Mouse (Mus musculus) embryonic facial prominence, embryonic 14.5 days (tissue): ENCODE measurements around the gene Robo4. TPM values are rescaled to one million over a fixed set of nuclear protein-coding genes. Genes with fewer than 3 reads are reported as not detected.

ENCODE experiments used
- ATAC-seq: fragments of 200-750 bp; cut with Nextera tagmentation; 2 replicates; pipeline ENCODE4 v1.8.0; 2017; ENCODE audit warnings: low read depth, moderate number of reproducible peaks, moderate TSS enrichment
- DNase-seq: peaks from one replicate; pipeline ENCODE4 v3.0.0-alpha.2; 2015; ENCODE audit warnings: low spot score
- H3K27ac ChIP-seq: fragments of 300-500 bp; sonication (generic); replicated peaks from 2 replicates; pipeline ENCODE4 v1.5.1; 2014; ENCODE audit warnings: low read depth, mild to moderate bottlenecking, low read length, moderate library complexity
- H3K27me3 ChIP-seq: fragments of 300-500 bp; sonication (generic); replicated peaks from 2 replicates; pipeline ENCODE4 v1.6.1; 2014; ENCODE audit warnings: low read length; ENCODE audit not compliant: control insufficient read depth, insufficient read depth
- H3K36me3 ChIP-seq: fragments of 300-500 bp; sonication (generic); 2 replicates; pipeline ENCODE4 v1.6.1; 2014; ENCODE audit warnings: low read length, mixed read lengths; ENCODE audit not compliant: control insufficient read depth, insufficient read depth
- H3K4me1 ChIP-seq: fragments of 300-500 bp; sonication (generic); 2 replicates; pipeline ENCODE4 v1.6.1; 2014; ENCODE audit warnings: antibody characterized with exemption, low read length; ENCODE audit not compliant: control insufficient read depth, insufficient read depth
- H3K4me2 ChIP-seq: fragments of 300-500 bp; sonication (generic); 2 replicates; pipeline ENCODE4 v1.6.1; 2014; ENCODE audit warnings: low read depth, mild to moderate bottlenecking, low read length, moderate library complexity, mixed read lengths
- H3K4me3 ChIP-seq: fragments of 300-500 bp; sonication (generic); 2 replicates; pipeline ENCODE4 v1.5.1; 2014; ENCODE audit warnings: low read depth, mild to moderate bottlenecking, low read length
- H3K9ac ChIP-seq: fragments of 300-500 bp; sonication (generic); 2 replicates; pipeline ENCODE4 v1.6.1; 2014; ENCODE audit warnings: low read depth, mild to moderate bottlenecking, low read length, moderate library complexity, mixed read lengths
- H3K9me3 ChIP-seq: fragments of 300-500 bp; sonication (generic); 2 replicates; pipeline ENCODE4 v1.6.1; 2016; ENCODE audit warnings: low read length; ENCODE audit not compliant: control insufficient read depth
- WGBS: fragments of 180-500 bp; shearing (Covaris S2); extraction: QIAGEN DNeasy Blood & Tissue Kit; methylation state at CpG from one replicate; pipeline ENCODE4 v1.1.7; 2014; 5-methylcytosine and 5-hydroxymethylcytosine counted together
- polyA plus RNA-seq: library from polyadenylated mRNA; unstranded; fragments of >200 nt; fragmentation: Nextera tagmentation; extraction: Ambion mirVana; gene quantifications from 2 replicates; pipeline ENCODE4 v1.2.1, GENCODE M21; 2014

Gene Robo4
- polyA plus RNA-seq, 1 experiment from 2014 or later = 10.8 TPM

GRCm38 (mm10) chr9:37453328-37453727 lies 51.6 kb downstream of the Robo4 start:
- no peak for ATAC-seq
- WGBS = 39% methylated on average over 4 of the region's 4 CpGs
- H3K36me3 ChIP-seq = no peaks in the 10 kb centered on the region
- H3K9me3 ChIP-seq = no peaks in the 10 kb centered on the region
- H3K4me3 ChIP-seq = no peak overlapping the region
- H3K27ac ChIP-seq = no peak overlapping the region
- no peak overlapping the region for H3K4me2 ChIP-seq
- no peaks in the 10 kb centered on the region for H3K4me1 ChIP-seq
- DNase-seq = no peak
- peaks cover 83% of the 10 kb centered on the region for H3K27me3 ChIP-seq
- no peak overlapping the region for H3K9ac ChIP-seq

GRCm38 (mm10) chr9:37454011-37454492 lies 52.4 kb downstream of the Robo4 start:
- H3K9ac ChIP-seq = no peak overlapping the region
- no peak overlapping the region for H3K27ac ChIP-seq
- no peaks in the 10 kb centered on the region for H3K9me3 ChIP-seq
- DNase-seq (no peak), ATAC-seq (peak; percentile 48)
- no peak overlapping the region for H3K4me3 ChIP-seq
- H3K4me2 ChIP-seq = no peak overlapping the region
- WGBS = 7% methylated on average over 6 of the region's 6 CpGs
- H3K36me3 ChIP-seq = no peaks in the 10 kb centered on the region
- no peaks in the 10 kb centered on the region for H3K4me1 ChIP-seq
- peaks cover 91% of the 10 kb centered on the region for H3K27me3 ChIP-seq

- DNase-seq = no peak
- Histone ChIP-seq H3K36me3 (no peaks in the 10 kb centered on the region), H3K4me3 (no peak overlapping the region), H3K27me3 (peaks cover 97% of the 10 kb centered on the region), H3K9me3 (no peaks in the 10 kb centered on the region), H3K4me2 (no peak overlapping the region), H3K27ac (no peak overlapping the region), H3K4me1 (no peaks in the 10 kb centered on the region), H3K9ac (no peak overlapping the region)
- WGBS = 13% methylated on average over 3 of the region's 3 CpGs
- no peak for ATAC-seq
Measured at GRCm38 (mm10) chr9:37454991-37455390, 53.3 kb downstream of the Robo4 start.

GRCm38 (mm10) chr9:37455868-37456267 lies 54.2 kb downstream of the Robo4 start:
- H3K27ac ChIP-seq = no peak overlapping the region
- H3K4me2 ChIP-seq = no peak overlapping the region
- peaks cover 3% of the 10 kb centered on the region; the same call in 1 of the 2 replicates for H3K4me1 ChIP-seq
- no peak for DNase-seq
- no peak for ATAC-seq
- H3K9ac ChIP-seq = no peak overlapping the region
- no peaks in the 10 kb centered on the region for H3K9me3 ChIP-seq
- 4% methylated on average over 8 of the region's 8 CpGs for WGBS
- H3K36me3 ChIP-seq = no peaks in the 10 kb centered on the region
- no peak overlapping the region for H3K4me3 ChIP-seq
- H3K27me3 ChIP-seq = peaks cover 98% of the 10 kb centered on the region

- H3K4me3 ChIP-seq = peak overlapping the region; percentile 27
- H3K9me3 ChIP-seq = no peaks in the 10 kb centered on the region
- H3K4me1 ChIP-seq = peaks cover 3% of the 10 kb centered on the region; the same call in 1 of the 2 replicates
- H3K27me3 ChIP-seq = peaks cover 99% of the 10 kb centered on the region
- DNase-seq (peak; percentile 66), ATAC-seq (peak; percentile 73; the same call in 1 of the 2 replicates)
- no peak overlapping the region for H3K9ac ChIP-seq
- H3K36me3 ChIP-seq = no peaks in the 10 kb centered on the region
- 1% methylated on average over 16 of the region's 20 CpGs for WGBS
- H3K27ac ChIP-seq = no peak overlapping the region
- peak overlapping the region; percentile 48 for H3K4me2 ChIP-seq
Measured at GRCm38 (mm10) chr9:37456481-37456910, 54.8 kb downstream of the Robo4 start.

- no peak overlapping the region for H3K4me2 ChIP-seq
- H3K9me3 ChIP-seq = no peaks in the 10 kb centered on the region
- peaks cover 99% of the 10 kb centered on the region for H3K27me3 ChIP-seq
- no peak overlapping the region for H3K9ac ChIP-seq
- DNase-seq (no peak), ATAC-seq (no peak)
- 46% methylated on average over 1 of the region's 1 CpGs for WGBS
- H3K4me3 ChIP-seq = no peak overlapping the region
- no peaks in the 10 kb centered on the region for H3K36me3 ChIP-seq
- H3K4me1 ChIP-seq = peaks cover 3% of the 10 kb centered on the region; the same call in 1 of the 2 replicates
- no peak overlapping the region for H3K27ac ChIP-seq
Measured at GRCm38 (mm10) chr9:37457151-37457550, 55.5 kb downstream of the Robo4 start.

GRCm38 (mm10) chr9:37459665-37460042 lies 58.0 kb downstream of the Robo4 start:
- no peaks in the 10 kb centered on the region for H3K36me3 ChIP-seq
- H3K9ac ChIP-seq = no peak overlapping the region
- no peaks in the 10 kb centered on the region for H3K9me3 ChIP-seq
- peaks cover 88% of the 10 kb centered on the region for H3K27me3 ChIP-seq
- peak overlapping the region; percentile 98 for H3K4me2 ChIP-seq
- peak overlapping the region; percentile 52 for H3K4me3 ChIP-seq
- H3K4me1 ChIP-seq = peaks cover 3% of the 10 kb centered on the region; the same call in 1 of the 2 replicates
- no peak for DNase-seq
- WGBS = under 1% methylated on average over 9 of the region's 9 CpGs
- no peak for ATAC-seq
- H3K27ac ChIP-seq = no peak overlapping the region

- H3K9me3 ChIP-seq = no peaks in the 10 kb centered on the region
- peak overlapping the region; percentile 52 for H3K4me3 ChIP-seq
- DNase-seq = no peak
- H3K9ac ChIP-seq = peak overlapping the region; percentile 54
- peak; percentile 30; the same call in 1 of the 2 replicates for ATAC-seq
- peaks cover 82% of the 10 kb centered on the region for H3K27me3 ChIP-seq
- H3K4me2 ChIP-seq = peak overlapping the region; percentile 98
- H3K4me1 ChIP-seq = peaks cover 3% of the 10 kb centered on the region; the same call in 1 of the 2 replicates
- H3K36me3 ChIP-seq = no peaks in the 10 kb centered on the region
- 0% methylated on average over 25 of the region's 81 CpGs for WGBS
- no peak overlapping the region for H3K27ac ChIP-seq
Measured at GRCm38 (mm10) chr9:37460043-37460960, 58.6 kb downstream of the Robo4 start.
